Mouse (Mus musculus): ENCODE results near the gene Tjp2. TPM values are rescaled to one million over a fixed set of nuclear protein-coding genes. Genes with fewer than 3 reads are reported as not detected.
"Not testable (repeated sequence)": the region's sequence is repeated elsewhere in the genome, so short reads cannot be mapped to it uniquely, and the experiment has no call there.

Tjp2 gene
- polyA plus RNA-seq, 1 experiment from 2014 or later, result 20.6 TPM

GRCm38 (mm10) chr19:24107707-24108106 lies 117.1 kb downstream of the Tjp2 start:
- H3K9ac ChIP-seq, result no peak overlapping the region
- no peaks in the 10 kb centered on the region for H3K9me3 ChIP-seq
- no peak overlapping the region for H3K4me2 ChIP-seq
- H3K27ac ChIP-seq, result no peak overlapping the region
- peaks cover 20% of the 10 kb centered on the region for H3K36me3 ChIP-seq
- 92% methylated on average over 12 of the region's 12 CpGs for WGBS
- no peak overlapping the region for H3K4me3 ChIP-seq
- no peak for ATAC-seq (ENCODE audit: insufficient number of reproducible peaks, low FRiP score, low TSS enrichment, low read depth)
- no peaks in the 10 kb centered on the region for H3K4me1 ChIP-seq
- no peaks in the 10 kb centered on the region for H3K27me3 ChIP-seq

- Histone ChIP-seq H3K4me2 (no peak overlapping the region), H3K27ac (no peak overlapping the region), H3K9ac (no peak overlapping the region), H3K9me3 (no peaks in the 10 kb centered on the region), H3K4me1 (no peaks in the 10 kb centered on the region), H3K4me3 (no peak overlapping the region), H3K36me3 (no peaks in the 10 kb centered on the region; the same call in 1 of the 2 replicates), H3K27me3 (0 out of 2 replicates have a peak, but pooled peaks cover 3% of the 10 kb centered on the region)
- 63% methylated on average over 3 of the region's 3 CpGs for WGBS
- no peak for ATAC-seq (ENCODE audit: insufficient number of reproducible peaks, low FRiP score, low TSS enrichment, low read depth)
Observed at GRCm38 (mm10) chr19:24103802-24104201, 121.0 kb downstream of the Tjp2 start.

- H3K27ac ChIP-seq, result no peak overlapping the region
- no peaks in the 10 kb centered on the region for H3K9me3 ChIP-seq
- no peak for ATAC-seq (ENCODE audit: insufficient number of reproducible peaks, low FRiP score, low TSS enrichment, low read depth)
- H3K36me3 ChIP-seq, result peaks cover 2% of the 10 kb centered on the region; the same call in 1 of the 2 replicates
- H3K4me2 ChIP-seq, result no peak overlapping the region
- 92% methylated on average over 10 of the region's 10 CpGs for WGBS
- H3K4me1 ChIP-seq, result no peaks in the 10 kb centered on the region
- no peak overlapping the region for H3K4me3 ChIP-seq
- no peak overlapping the region for H3K9ac ChIP-seq
- H3K27me3 ChIP-seq, result 0 out of 2 replicates have a peak, but pooled peaks cover 3% of the 10 kb centered on the region
Observed at GRCm38 (mm10) chr19:24102562-24103126, 122.2 kb downstream of the Tjp2 start.

GRCm38 (mm10) chr19:24101183-24101582 lies 123.6 kb downstream of the Tjp2 start:
- Histone ChIP-seq H3K4me2 (no peak overlapping the region), H3K9ac (no peak overlapping the region), H3K4me1 (no peaks in the 10 kb centered on the region), H3K9me3 (no peaks in the 10 kb centered on the region), H3K4me3 (no peak overlapping the region), H3K27ac (no peak overlapping the region), H3K36me3 (peaks cover 8% of the 10 kb centered on the region; the same call in 1 of the 2 replicates), H3K27me3 (0 out of 2 replicates have a peak, but pooled peaks cover 3% of the 10 kb centered on the region)
- no peak for ATAC-seq (ENCODE audit: insufficient number of reproducible peaks, low FRiP score, low TSS enrichment, low read depth)
- 80% methylated on average over 6 of the region's 6 CpGs for WGBS

- Histone ChIP-seq H3K4me2 (no peak overlapping the region), H3K27ac (no peak overlapping the region), H3K27me3 (0 out of 2 replicates have a peak, but pooled peaks cover 3% of the 10 kb centered on the region), H3K9ac (no peak overlapping the region), H3K36me3 (peaks cover 8% of the 10 kb centered on the region; the same call in 1 of the 2 replicates), H3K4me3 (no peak overlapping the region), H3K4me1 (no peaks in the 10 kb centered on the region), H3K9me3 (no peaks in the 10 kb centered on the region)
- no peak for ATAC-seq (ENCODE audit: insufficient number of reproducible peaks, low FRiP score, low TSS enrichment, low read depth)
- 63% methylated on average over 10 of the region's 10 CpGs for WGBS
Observed at GRCm38 (mm10) chr19:24098691-24099090, 126.1 kb downstream of the Tjp2 start.

GRCm38 (mm10) chr19:24097666-24098455 lies 127.0 kb downstream of the Tjp2 start:
- WGBS, result 83% methylated on average over 16 of the region's 16 CpGs
- Histone ChIP-seq H3K9me3 (no peaks in the 10 kb centered on the region), H3K36me3 (peaks cover 8% of the 10 kb centered on the region; the same call in 1 of the 2 replicates), H3K4me1 (no peaks in the 10 kb centered on the region), H3K27me3 (0 out of 2 replicates have a peak, but pooled peaks cover 3% of the 10 kb centered on the region), H3K4me3 (no peak overlapping the region), H3K4me2 (no peak overlapping the region), H3K27ac (no peak overlapping the region), H3K9ac (no peak overlapping the region)
- ATAC-seq (ENCODE audit: insufficient number of reproducible peaks, low FRiP score, low TSS enrichment, low read depth), result no peak

GRCm38 (mm10) chr19:24092060-24092459 lies 132.8 kb downstream of the Tjp2 start:
- not testable (repeated sequence) for H3K9me3 ChIP-seq; H3K9ac ChIP-seq; H3K4me2 ChIP-seq; H3K36me3 ChIP-seq; H3K27me3 ChIP-seq; H3K4me1 ChIP-seq; ATAC-seq (ENCODE audit: insufficient number of reproducible peaks, low FRiP score, low TSS enrichment, low read depth); H3K27ac ChIP-seq; H3K4me3 ChIP-seq
- WGBS, result 64% methylated on average over 8 of the region's 8 CpGs

GRCm38 (mm10) chr19:24090366-24090765 lies 134.5 kb downstream of the Tjp2 start:
- Histone ChIP-seq H3K4me2 (no peak overlapping the region), H3K9me3 (no peaks in the 10 kb centered on the region), H3K27me3 (no peaks in the 10 kb centered on the region), H3K4me1 (no peaks in the 10 kb centered on the region), H3K36me3 (no peaks in the 10 kb centered on the region; the same call in 1 of the 2 replicates), H3K27ac (no peak overlapping the region), H3K9ac (no peak overlapping the region), H3K4me3 (no peak overlapping the region)
- ATAC-seq (ENCODE audit: insufficient number of reproducible peaks, low FRiP score, low TSS enrichment, low read depth), result no peak
- 68% methylated on average over 2 of the region's 2 CpGs for WGBS

- H3K9ac ChIP-seq, result no peak overlapping the region
- no peak overlapping the region for H3K4me3 ChIP-seq
- no peaks in the 10 kb centered on the region for H3K9me3 ChIP-seq
- no peaks in the 10 kb centered on the region for H3K36me3 ChIP-seq
- ATAC-seq (ENCODE audit: insufficient number of reproducible peaks, low FRiP score, low TSS enrichment, low read depth), result no peak
- H3K4me2 ChIP-seq, result no peak overlapping the region
- no peaks in the 10 kb centered on the region for H3K4me1 ChIP-seq
- no peaks in the 10 kb centered on the region for H3K27me3 ChIP-seq
- WGBS, result 70% methylated on average over 2 of the region's 2 CpGs
- H3K27ac ChIP-seq, result no peak overlapping the region
Observed at GRCm38 (mm10) chr19:24085306-24085705, 139.5 kb downstream of the Tjp2 start.

- Histone ChIP-seq H3K27me3 (no peaks in the 10 kb centered on the region), H3K27ac (no peak overlapping the region), H3K9me3 (no peaks in the 10 kb centered on the region), H3K4me3 (no peak overlapping the region), H3K4me1 (peaks cover 5% of the 10 kb centered on the region), H3K4me2 (no peak overlapping the region), H3K36me3 (no peaks in the 10 kb centered on the region), H3K9ac (no peak overlapping the region)
- 48% methylated on average over 8 of the region's 8 CpGs for WGBS
- ATAC-seq (ENCODE audit: insufficient number of reproducible peaks, low FRiP score, low TSS enrichment, low read depth), result no peak
Observed at GRCm38 (mm10) chr19:24080417-24081080, 144.3 kb downstream of the Tjp2 start.

- H3K4me2 ChIP-seq, result no peak overlapping the region
- 91% methylated on average over 3 of the region's 3 CpGs for WGBS
- no peak overlapping the region for H3K27ac ChIP-seq
- no peaks in the 10 kb centered on the region for H3K27me3 ChIP-seq
- no peak overlapping the region for H3K9ac ChIP-seq
- no peaks in the 10 kb centered on the region for H3K9me3 ChIP-seq
- H3K36me3 ChIP-seq, result no peaks in the 10 kb centered on the region
- no peak for ATAC-seq (ENCODE audit: insufficient number of reproducible peaks, low FRiP score, low TSS enrichment, low read depth)
- H3K4me1 ChIP-seq, result peaks cover 5% of the 10 kb centered on the region
- H3K4me3 ChIP-seq, result no peak overlapping the region
Observed at GRCm38 (mm10) chr19:24077658-24078057, 147.2 kb downstream of the Tjp2 start.

- no peak overlapping the region for H3K4me3 ChIP-seq
- ATAC-seq (ENCODE audit: insufficient number of reproducible peaks, low FRiP score, low TSS enrichment, low read depth), result no peak
- 66% methylated on average over 7 of the region's 7 CpGs for WGBS
- H3K4me1 ChIP-seq, result peaks cover 5% of the 10 kb centered on the region
- no peaks in the 10 kb centered on the region for H3K9me3 ChIP-seq
- H3K27ac ChIP-seq, result peak overlapping the region; percentile 65
- no peaks in the 10 kb centered on the region for H3K36me3 ChIP-seq
- H3K4me2 ChIP-seq, result no peak overlapping the region
- no peak overlapping the region for H3K9ac ChIP-seq
- no peaks in the 10 kb centered on the region for H3K27me3 ChIP-seq
Observed at GRCm38 (mm10) chr19:24076536-24076935, 148.3 kb downstream of the Tjp2 start.

Measured in limb, embryonic 15.5 days (tissue).